Mouse (Mus musculus): ENCODE results near the gene Snrpb.

Snrpb gene

DNA sequence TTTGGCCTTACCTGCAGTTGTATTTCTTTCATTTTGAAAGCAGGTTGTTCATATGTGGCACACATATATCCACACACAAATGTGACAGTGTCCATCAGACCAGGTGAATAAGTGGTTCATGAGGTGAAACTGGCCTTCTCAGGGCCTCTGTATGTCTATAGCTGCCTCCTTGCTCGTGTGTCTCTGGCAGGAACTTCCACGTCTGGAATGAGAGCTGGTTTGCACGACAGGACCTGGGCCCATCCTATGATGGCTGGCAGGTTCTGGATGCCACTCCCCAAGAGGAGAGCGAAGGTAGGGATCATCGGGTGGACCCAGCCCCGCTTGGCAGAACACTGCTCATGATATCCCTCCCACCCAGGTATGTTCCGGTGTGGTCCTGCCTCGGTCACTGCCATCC is 36.2 kb downstream of the Snrpb start:
- DNase-seq (ENCODE audit: low spot score): no peak

DNA sequence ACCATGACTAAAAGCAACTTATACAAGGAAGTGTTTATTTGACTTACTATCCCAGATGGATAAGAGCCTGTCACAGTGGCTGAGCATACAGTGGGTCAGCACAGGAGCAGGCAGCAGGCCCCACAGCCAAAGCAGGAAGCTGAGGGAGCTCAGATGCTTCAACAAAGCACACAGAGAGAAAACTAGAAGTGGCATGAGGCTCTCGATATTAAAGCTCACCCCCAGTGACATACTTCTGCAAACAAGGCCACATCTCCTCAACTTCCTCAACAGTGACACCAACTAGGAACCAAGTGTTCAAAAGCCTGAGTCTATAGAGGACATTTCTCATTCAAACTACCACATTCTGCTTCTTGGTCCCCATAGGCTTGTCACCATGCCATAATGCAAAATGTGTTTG is 49.5 kb downstream of the Snrpb start:
- DNase-seq (ENCODE audit: low spot score): no peak

DNA sequence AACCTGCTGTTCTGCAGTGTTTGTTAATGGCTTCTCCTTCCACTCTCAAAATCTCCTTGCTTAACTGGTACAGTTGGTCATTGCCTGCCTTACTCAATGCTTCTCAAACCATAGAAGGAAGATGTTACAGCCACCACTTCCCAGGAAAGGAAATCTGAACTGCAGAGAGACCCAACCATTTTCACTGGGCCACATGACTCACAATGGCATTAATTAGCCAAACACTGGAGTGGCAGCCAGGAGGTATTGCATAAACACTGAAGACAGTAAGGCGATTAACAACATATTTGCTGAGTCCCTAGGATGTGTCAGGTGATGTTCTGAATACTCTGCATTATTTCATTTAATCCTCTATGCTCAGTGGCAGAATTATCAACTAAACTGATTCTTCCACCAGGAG is 53.1 kb downstream of the Snrpb start:
- DNase-seq (ENCODE audit: low spot score): no peak

DNA sequence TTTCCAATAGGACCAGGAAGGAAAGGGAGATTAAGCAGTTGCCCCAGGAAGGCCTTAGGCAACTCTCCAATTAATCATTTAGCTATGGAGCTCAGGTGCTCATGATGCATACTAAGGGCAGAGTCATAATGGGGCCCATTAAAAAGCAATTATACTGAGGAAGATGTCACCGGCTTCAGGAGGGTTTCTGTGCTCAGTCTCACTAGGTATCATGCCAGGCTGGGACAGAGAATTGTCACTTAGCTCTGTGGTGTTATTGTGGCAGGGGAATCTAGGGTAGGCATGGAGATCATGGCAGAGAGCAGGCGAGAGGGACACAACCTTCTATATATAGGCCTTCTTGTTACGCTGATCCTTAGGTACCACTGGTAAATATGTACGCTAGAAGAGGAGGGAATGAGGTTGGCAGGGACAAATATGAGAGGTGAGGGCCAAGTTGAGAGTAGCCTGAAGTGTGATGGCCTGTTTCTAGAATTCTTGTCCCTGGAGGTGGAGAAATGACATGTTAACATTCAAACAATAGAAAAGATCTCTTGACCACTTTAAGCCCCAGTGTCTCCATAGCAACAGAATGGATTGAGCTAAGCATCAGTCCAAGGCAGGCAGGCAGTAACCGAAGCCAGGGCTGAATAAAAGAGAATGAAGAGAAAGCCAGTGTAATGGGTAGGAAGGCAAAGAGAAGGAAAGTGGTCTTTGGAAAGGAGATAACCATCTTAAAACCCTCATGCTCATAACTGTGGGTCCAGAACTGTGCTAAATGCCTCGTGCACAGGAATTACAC is 53.7 kb downstream of the Snrpb start:
- no peak for DNase-seq (ENCODE audit: low spot score)
